Mouse (Mus musculus): Measurements from ENCODE around the gene BC017158. TPM values are rescaled to one million over a fixed set of nuclear protein-coding genes. Genes with fewer than 3 reads are reported as not detected.

Gene BC017158
- polyA plus RNA-seq, 1 experiment from 2014 or later, result 26.3 TPM

GRCm38 (mm10) chr7:128304198-128304597 is 6.2 kb upstream of the BC017158 start:
- H3K36me3 ChIP-seq, result no peaks in the 10 kb centered on the region
- no peaks in the 10 kb centered on the region for H3K9me3 ChIP-seq
- WGBS, result 43% methylated on average over 6 of the region's 6 CpGs
- H3K27me3 ChIP-seq, result no peaks in the 10 kb centered on the region
- H3K27ac ChIP-seq, result no peak overlapping the region
- ATAC-seq (ENCODE audit: insufficient number of reproducible peaks, low FRiP score, low TSS enrichment, low read depth), result no peak
- H3K9ac ChIP-seq, result no peak overlapping the region
- no peak overlapping the region for H3K4me2 ChIP-seq
- H3K4me3 ChIP-seq, result no peak overlapping the region
- H3K4me1 ChIP-seq, result no peaks in the 10 kb centered on the region

- H3K36me3 ChIP-seq, result no peaks in the 10 kb centered on the region
- no peak overlapping the region for H3K4me3 ChIP-seq
- no peaks in the 10 kb centered on the region for H3K9me3 ChIP-seq
- no peak overlapping the region for H3K27ac ChIP-seq
- no peaks in the 10 kb centered on the region for H3K27me3 ChIP-seq
- no peak overlapping the region for H3K9ac ChIP-seq
- ATAC-seq (ENCODE audit: insufficient number of reproducible peaks, low FRiP score, low TSS enrichment, low read depth), result no peak
- H3K4me2 ChIP-seq, result no peak overlapping the region
- H3K4me1 ChIP-seq, result peaks cover 15% of the 10 kb centered on the region
- 71% methylated on average over 3 of the region's 3 CpGs for WGBS
Observed at GRCm38 (mm10) chr7:128302151-128302550, 4.2 kb upstream of the BC017158 start.

GRCm38 (mm10) chr7:128300952-128301351 is 3.0 kb upstream of the BC017158 start:
- no peak overlapping the region for H3K4me3 ChIP-seq
- H3K27me3 ChIP-seq, result no peaks in the 10 kb centered on the region
- peaks cover 21% of the 10 kb centered on the region for H3K4me1 ChIP-seq
- no peak overlapping the region for H3K4me2 ChIP-seq
- no peaks in the 10 kb centered on the region for H3K36me3 ChIP-seq
- no peak overlapping the region for H3K9ac ChIP-seq
- no peaks in the 10 kb centered on the region for H3K9me3 ChIP-seq
- WGBS, result 42% methylated on average over 3 of the region's 3 CpGs
- no peak overlapping the region for H3K27ac ChIP-seq
- ATAC-seq (ENCODE audit: insufficient number of reproducible peaks, low FRiP score, low TSS enrichment, low read depth), result no peak

GRCm38 (mm10) chr7:128298481-128299342 is 742 bp upstream of the BC017158 start:
- Histone ChIP-seq H3K36me3 (peaks cover 5% of the 10 kb centered on the region; the same call in 1 of the 2 replicates), H3K27ac (peak overlapping the region; percentile 94), H3K27me3 (no peaks in the 10 kb centered on the region), H3K4me1 (peaks cover 21% of the 10 kb centered on the region), H3K9ac (no peak overlapping the region), H3K9me3 (no peaks in the 10 kb centered on the region), H3K4me2 (peak overlapping the region; percentile 75), H3K4me3 (peak overlapping the region; percentile 85)
- 54% methylated on average over 8 of the region's 8 CpGs for WGBS
- no peak for ATAC-seq (ENCODE audit: insufficient number of reproducible peaks, low FRiP score, low TSS enrichment, low read depth)

GRCm38 (mm10) chr7:128297291-128297616 is 716 bp downstream of the BC017158 start:
- ATAC-seq (ENCODE audit: insufficient number of reproducible peaks, low FRiP score, low TSS enrichment, low read depth), result no peak; the same call in 1 of the 2 replicates
- Histone ChIP-seq H3K36me3 (peaks cover 14% of the 10 kb centered on the region), H3K27me3 (no peaks in the 10 kb centered on the region), H3K4me2 (peak overlapping the region; percentile 75), H3K9me3 (no peaks in the 10 kb centered on the region), H3K27ac (peak overlapping the region; percentile 94), H3K9ac (peak overlapping the region; percentile 90), H3K4me3 (peak overlapping the region; percentile 85), H3K4me1 (peaks cover 21% of the 10 kb centered on the region)
- 29% methylated on average over 10 of the region's 10 CpGs for WGBS

- Histone ChIP-seq H3K27ac (no peak overlapping the region), H3K36me3 (peaks cover 14% of the 10 kb centered on the region), H3K9ac (peak overlapping the region; percentile 90; the same call in 1 of the 2 replicates), H3K9me3 (no peaks in the 10 kb centered on the region), H3K4me2 (peak overlapping the region; percentile 75; the same call in 1 of the 2 replicates), H3K4me1 (peaks cover 21% of the 10 kb centered on the region), H3K4me3 (peak overlapping the region; percentile 85; the same call in 1 of the 2 replicates), H3K27me3 (no peaks in the 10 kb centered on the region)
- ATAC-seq (ENCODE audit: insufficient number of reproducible peaks, low FRiP score, low TSS enrichment, low read depth), result no peak
- WGBS, result 71% methylated on average over 3 of the region's 3 CpGs
Observed at GRCm38 (mm10) chr7:128296514-128296913, 1.5 kb downstream of the BC017158 start.

GRCm38 (mm10) chr7:128294785-128295184 is 3.2 kb downstream of the BC017158 start:
- peaks cover 21% of the 10 kb centered on the region for H3K4me1 ChIP-seq
- H3K36me3 ChIP-seq, result peaks cover 29% of the 10 kb centered on the region
- H3K9me3 ChIP-seq, result no peaks in the 10 kb centered on the region
- no peak overlapping the region for H3K4me2 ChIP-seq
- no peak overlapping the region for H3K27ac ChIP-seq
- no peak overlapping the region for H3K4me3 ChIP-seq
- no peak overlapping the region for H3K9ac ChIP-seq
- 95% methylated on average over 10 of the region's 10 CpGs for WGBS
- H3K27me3 ChIP-seq, result no peaks in the 10 kb centered on the region
- ATAC-seq (ENCODE audit: insufficient number of reproducible peaks, low FRiP score, low TSS enrichment, low read depth), result no peak

GRCm38 (mm10) chr7:128288923-128289544 is 8.9 kb downstream of the BC017158 start:
- no peak overlapping the region for H3K4me3 ChIP-seq
- peaks cover 9% of the 10 kb centered on the region; the same call in 1 of the 2 replicates for H3K4me1 ChIP-seq
- peaks cover 61% of the 10 kb centered on the region for H3K36me3 ChIP-seq
- no peaks in the 10 kb centered on the region for H3K9me3 ChIP-seq
- no peaks in the 10 kb centered on the region for H3K27me3 ChIP-seq
- WGBS, result 36% methylated on average over 9 of the region's 9 CpGs
- no peak overlapping the region for H3K4me2 ChIP-seq
- no peak for ATAC-seq (ENCODE audit: insufficient number of reproducible peaks, low FRiP score, low TSS enrichment, low read depth)
- no peak overlapping the region for H3K9ac ChIP-seq
- H3K27ac ChIP-seq, result no peak overlapping the region

GRCm38 (mm10) chr7:128285060-128285459 is 12.9 kb downstream of the BC017158 start:
- Histone ChIP-seq H3K9ac (no peak overlapping the region), H3K4me2 (no peak overlapping the region), H3K4me1 (peaks cover 10% of the 10 kb centered on the region; the same call in 1 of the 2 replicates), H3K9me3 (no peaks in the 10 kb centered on the region), H3K36me3 (peaks cover 46% of the 10 kb centered on the region), H3K27me3 (no peaks in the 10 kb centered on the region), H3K4me3 (no peak overlapping the region), H3K27ac (no peak overlapping the region)
- 86% methylated on average over 8 of the region's 8 CpGs for WGBS
- ATAC-seq (ENCODE audit: insufficient number of reproducible peaks, low FRiP score, low TSS enrichment, low read depth), result no peak

GRCm38 (mm10) chr7:128284047-128284446 is 13.9 kb downstream of the BC017158 start:
- WGBS, result 40% methylated on average over 5 of the region's 5 CpGs
- Histone ChIP-seq H3K9ac (peak overlapping the region; percentile 4; the same call in 1 of the 2 replicates), H3K4me2 (no peak overlapping the region), H3K27me3 (no peaks in the 10 kb centered on the region), H3K27ac (no peak overlapping the region), H3K4me3 (no peak overlapping the region), H3K9me3 (no peaks in the 10 kb centered on the region), H3K4me1 (peaks cover 7% of the 10 kb centered on the region; the same call in 1 of the 2 replicates), H3K36me3 (peaks cover 40% of the 10 kb centered on the region)
- ATAC-seq (ENCODE audit: insufficient number of reproducible peaks, low FRiP score, low TSS enrichment, low read depth), result no peak

GRCm38 (mm10) chr7:128282532-128283244 is 15.3 kb downstream of the BC017158 start:
- H3K36me3 ChIP-seq, result peaks cover 44% of the 10 kb centered on the region
- no peaks in the 10 kb centered on the region for H3K9me3 ChIP-seq
- H3K4me1 ChIP-seq, result 0 out of 2 replicates have a peak, but pooled peaks cover 3% of the 10 kb centered on the region
- no peaks in the 10 kb centered on the region for H3K27me3 ChIP-seq
- 34% methylated on average over 7 of the region's 7 CpGs for WGBS
- H3K4me3 ChIP-seq, result no peak overlapping the region
- no peak overlapping the region for H3K4me2 ChIP-seq
- H3K27ac ChIP-seq, result no peak overlapping the region
- H3K9ac ChIP-seq, result no peak overlapping the region
- ATAC-seq (ENCODE audit: insufficient number of reproducible peaks, low FRiP score, low TSS enrichment, low read depth), result no peak

Data from limb, embryonic 15.5 days (tissue).